ENCODE assay signal across 9 mouse cellular contexts in the genomic region with DNA sequence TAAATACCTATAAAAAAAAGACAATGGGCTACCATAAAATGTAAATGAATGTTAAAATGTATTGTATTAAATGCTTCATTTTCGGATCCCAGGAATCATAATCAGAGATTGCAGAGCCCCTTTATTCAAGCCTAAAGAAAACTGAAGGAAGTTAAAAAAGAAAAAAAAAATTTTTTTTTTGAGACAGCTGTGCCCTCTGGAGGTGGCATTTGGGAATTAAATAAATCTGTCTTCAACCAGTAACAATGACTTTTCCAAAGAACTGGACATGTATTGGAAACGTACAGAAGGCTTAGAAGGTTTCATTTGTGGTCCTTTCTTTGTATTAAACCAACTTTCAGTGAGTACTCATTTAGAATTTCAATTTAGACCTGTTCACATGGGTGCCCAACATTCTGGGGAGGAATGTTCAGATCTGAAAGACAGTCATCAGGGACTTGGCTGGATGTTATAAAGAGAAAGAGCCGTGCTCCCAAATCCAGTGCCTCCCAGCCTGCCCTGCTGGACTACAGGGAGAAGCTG.
DNase-seq lines count a peak whose midpoint lies in the region; ATAC-seq and TF ChIP-seq lines count a peak whose summit lies in the region.
"Had no signal": no experiment of that assay in that cellular context is flagged by ENCODE, and none has a peak within 500 bp of the region (broad histone marks: within the 10 kb centered on the region; RNA-seq: fewer than 3 reads in every experiment).

No protein-coding gene starts in this region.

- DNase-seq in kidney, postnatal 10 days: peak; percentile 10
- no peak for DNase-seq in kidney, adult 11 months
- DNase-seq in Patski (ENCODE audit: low read depth, low spot score) (no peak), MN1 (ENCODE audit: low spot score) (no peak)
- DNase-seq in neural tube, embryonic 10.5 days (ENCODE audit: extremely low spot score, low spot score): peak; percentile 16
- DNase-seq in natural killer cell, adult 2 months (ENCODE audit: low spot score in 2 of 2): no peak

- no peaks in the 10 kb centered on the region for H3K9me3 ChIP-seq in forebrain, embryonic 13.5 days (replicated peaks)
- H3K9me3 ChIP-seq: embryonic facial prominence, embryonic 15.5 days; intestine, embryonic 15.5 days had no signal

- H3K4me3 ChIP-seq in forebrain, embryonic 13.5 days: no peak overlapping the region
- H3K4me3 ChIP-seq: embryonic facial prominence, embryonic 15.5 days; intestine, embryonic 15.5 days had no signal

- WGBS in forebrain, embryonic 13.5 days: 15% methylated on average over 3 of the region's 3 CpGs

- H3K27ac ChIP-seq in forebrain, embryonic 13.5 days: peak overlapping the region; percentile 64
- H3K27ac ChIP-seq: embryonic facial prominence, embryonic 15.5 days; intestine, embryonic 15.5 days had no signal

- no peak for ATAC-seq in Patski
- ATAC-seq in forebrain, embryonic 13.5 days: no peak
- ATAC-seq: intestine, embryonic 15.5 days had no signal

- POLR2A ChIA-PET in Patski (lab: Charles Lee): no interaction called here

- H3K9ac ChIP-seq in forebrain, embryonic 13.5 days: no peak overlapping the region
- H3K9ac ChIP-seq: embryonic facial prominence, embryonic 15.5 days; intestine, embryonic 15.5 days had no signal

- no peaks in the 10 kb centered on the region for H3K36me3 ChIP-seq in forebrain, embryonic 13.5 days (ENCODE audit: poor library complexity, severe bottlenecking)
- H3K36me3 ChIP-seq: embryonic facial prominence, embryonic 15.5 days; intestine, embryonic 15.5 days had no signal

- in situ Hi-C loops in Patski (cut with MboI; ENCODE audit: low pct_unique_long_range_greater_than_20kb): loop anchor here (5.0 to 10.0 kb wide), 3 partner anchors 350 to 1105 kb away; no protein-coding TSS in a partner anchor

- H3K4me2 ChIP-seq in forebrain, embryonic 13.5 days: no peak overlapping the region
- H3K4me2 ChIP-seq: embryonic facial prominence, embryonic 15.5 days; intestine, embryonic 15.5 days had no signal

- H3K4me1 ChIP-seq in forebrain, embryonic 13.5 days: peaks cover 13% of the 10 kb centered on the region; the same call in 1 of the 2 replicates
- H3K4me1 ChIP-seq: embryonic facial prominence, embryonic 15.5 days; intestine, embryonic 15.5 days had no signal

- H3K27me3 ChIP-seq in Patski: peaks cover 4% of the 10 kb centered on the region
- H3K27me3 ChIP-seq in forebrain, embryonic 13.5 days: no peaks in the 10 kb centered on the region
- H3K27me3 ChIP-seq: embryonic facial prominence, embryonic 15.5 days; intestine, embryonic 15.5 days had no signal

- peak; percentile 24 for TF ChIP-seq CTCF in Patski (IDR thresholded peaks at IDR 0.05)

- CTCF ChIA-PET in Patski (lab: Charles Lee): interaction anchor here (0.6 to 1.3 kb wide), 4 partner anchors 11 to 1352 kb away, joined by 3 to 4 read pairs (median 3); no protein-coding TSS in a partner anchor

Comparison
In these comparisons a context has a peak if more than half of its experiments do, and no peak if none do; other contexts are left out.
1. DNase-seq: peak in kidney, postnatal 10 days (single experiment) and neural tube, embryonic 10.5 days (single experiment); none in kidney, adult 11 months (single experiment), Patski (single experiment), MN1 (single experiment) and natural killer cell, adult 2 months (0 of 2).